Mouse (Mus musculus): ENCODE results near the gene Cbx8. TPM values are rescaled to one million over a fixed set of nuclear protein-coding genes. Genes with fewer than 3 reads are reported as not detected.

Cbx8 gene
- total RNA-seq, 2 experiments from 2014 or later = 4.4 to 7.6 TPM

GRCm38 (mm10) chr11:119080461-119081147, 39.8 kb upstream of the Cbx8 start:
- intact Hi-C loops (cut with DNase I) = no loop called here
- no peak for DNase-seq (ENCODE audit: low spot score)

- intact Hi-C loops (cut with DNase I) = no loop called here
- no peak for DNase-seq (ENCODE audit: low spot score)
These were observed 38.7 kb upstream of the Cbx8 start for GRCm38 (mm10) chr11:119079445-119079837.

- DNase-seq (ENCODE audit: low spot score) = no peak
- intact Hi-C loops (cut with DNase I) = no loop called here
These were observed 38.1 kb upstream of the Cbx8 start for GRCm38 (mm10) chr11:119078691-119079444.

- intact Hi-C loops (cut with DNase I) = no loop called here
These were observed 37.0 kb upstream of the Cbx8 start for GRCm38 (mm10) chr11:119077755-119078154.

GRCm38 (mm10) chr11:119075805-119076204, 35.0 kb upstream of the Cbx8 start:
- DNase-seq (ENCODE audit: low spot score) = no peak
- intact Hi-C loops (cut with DNase I) = no loop called here

More at GRCm38 (mm10) chr11:119077755-119078154, 37.0 kb upstream of the Cbx8 start:
- no peak for DNase-seq (ENCODE audit: low spot score)

- no peak for DNase-seq (ENCODE audit: low spot score)
- intact Hi-C loops (cut with DNase I) = no loop called here
These were observed 33.2 kb upstream of the Cbx8 start for GRCm38 (mm10) chr11:119073876-119074433.

GRCm38 (mm10) chr11:119072986-119073385, 32.2 kb upstream of the Cbx8 start:
- intact Hi-C loops (cut with DNase I) = no loop called here
- no peak for DNase-seq (ENCODE audit: low spot score)

- intact Hi-C loops (cut with DNase I) = no loop called here
- no peak for DNase-seq (ENCODE audit: low spot score)
These were observed 31.5 kb upstream of the Cbx8 start for GRCm38 (mm10) chr11:119072239-119072638.

- no peak for DNase-seq (ENCODE audit: low spot score)
- intact Hi-C loops (cut with DNase I) = no loop called here
These were observed 26.1 kb upstream of the Cbx8 start for GRCm38 (mm10) chr11:119066841-119067240.

- intact Hi-C loops (cut with DNase I) = loop anchor here (2.0 kb wide), 1 partner anchor 64 kb away; no protein-coding TSS in a partner anchor
- DNase-seq (ENCODE audit: low spot score) = no peak
These were observed 18.5 kb upstream of the Cbx8 start for GRCm38 (mm10) chr11:119059256-119059655.

GRCm38 (mm10) chr11:119058041-119058995, 17.5 kb upstream of the Cbx8 start:
- DNase-seq (ENCODE audit: low spot score) = no peak
- intact Hi-C loops (cut with DNase I) = loop anchor here (2.0 kb wide), 1 partner anchor 64 kb away; no protein-coding TSS in a partner anchor

- intact Hi-C loops (cut with DNase I) = loop anchor here (2.0 kb wide), 2 partner anchors 14 to 26 kb away; no protein-coding TSS in a partner anchor
- no peak for DNase-seq (ENCODE audit: low spot score)
These were observed 16.5 kb upstream of the Cbx8 start for GRCm38 (mm10) chr11:119057291-119057690.

- no peak for DNase-seq (ENCODE audit: low spot score)
- intact Hi-C loops (cut with DNase I) = loop anchor here (2.0 kb wide), 2 partner anchors 14 to 26 kb away; no protein-coding TSS in a partner anchor
These were observed 15.8 kb upstream of the Cbx8 start for GRCm38 (mm10) chr11:119056301-119057211.

GRCm38 (mm10) chr11:119055571-119056131, 14.9 kb upstream of the Cbx8 start:
- DNase-seq (ENCODE audit: low spot score) = no peak
- intact Hi-C loops (cut with DNase I) = loop anchor here (2.0 kb wide), 2 partner anchors 13 to 27 kb away; no protein-coding TSS in a partner anchor

GRCm38 (mm10) chr11:119054351-119055345, 13.9 kb upstream of the Cbx8 start:
- intact Hi-C loops (cut with DNase I) = loop anchor here (5.0 kb wide), 1 partner anchor 138 kb away; no protein-coding TSS in a partner anchor
- no peak for DNase-seq (ENCODE audit: low spot score)

GRCm38 (mm10) chr11:119053738-119054350, 13.1 kb upstream of the Cbx8 start:
- intact Hi-C loops (cut with DNase I) = loop anchor here (5.0 kb wide), 1 partner anchor 138 kb away; no protein-coding TSS in a partner anchor
- no peak for DNase-seq (ENCODE audit: low spot score)
